Mouse (Mus musculus): ENCODE measurements around the gene Col6a1. TPM values are rescaled to one million over a fixed set of nuclear protein-coding genes. Genes with fewer than 3 reads are reported as not detected.

Gene Col6a1
- polyA plus RNA-seq, 1 experiment from 2014 or later, result 128 TPM

DNA sequence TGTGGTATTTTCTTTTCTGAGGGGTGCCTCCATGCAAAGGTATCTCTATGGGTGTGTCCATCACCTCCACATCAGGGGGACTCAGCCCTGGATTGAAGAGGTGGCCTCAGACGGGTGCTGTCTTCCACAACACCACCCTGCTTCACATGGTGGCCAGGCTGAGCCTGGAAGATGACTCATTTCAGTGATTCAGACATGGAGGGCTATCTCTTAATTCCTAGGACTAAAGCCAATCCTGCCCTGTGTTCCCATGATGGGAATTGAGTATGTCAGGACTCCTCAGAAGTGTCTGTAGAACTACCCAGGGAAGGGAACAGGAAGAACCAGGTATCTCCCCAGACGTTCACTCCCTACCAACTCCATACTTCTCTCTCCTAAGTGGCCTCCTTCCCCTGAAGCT, 32.5 kb downstream of the Col6a1 start:
- H3K27me3 ChIP-seq (ENCODE audit: insufficient read depth, low read length), result no peaks in the 10 kb centered on the region
- H3K4me3 ChIP-seq (ENCODE audit: low read length), result no peak overlapping the region
- H3K4me1 ChIP-seq (ENCODE audit: insufficient read depth, low read length), result no peaks in the 10 kb centered on the region
- no peak overlapping the region for H3K4me2 ChIP-seq (replicated peaks; ENCODE audit: low read depth, low read length)
- no peaks in the 10 kb centered on the region for H3K9me3 ChIP-seq (ENCODE audit: low read length)
- no peak overlapping the region for H3K27ac ChIP-seq (ENCODE audit: low read length)
- 83% methylated on average over 2 of the region's 2 CpGs for WGBS
- ATAC-seq (ENCODE audit: low FRiP score, low TSS enrichment), result no peak
- H3K36me3 ChIP-seq (ENCODE audit: insufficient read depth, low read length), result no peaks in the 10 kb centered on the region
- no peak overlapping the region for H3K9ac ChIP-seq (replicated peaks; ENCODE audit: low read length)

DNA sequence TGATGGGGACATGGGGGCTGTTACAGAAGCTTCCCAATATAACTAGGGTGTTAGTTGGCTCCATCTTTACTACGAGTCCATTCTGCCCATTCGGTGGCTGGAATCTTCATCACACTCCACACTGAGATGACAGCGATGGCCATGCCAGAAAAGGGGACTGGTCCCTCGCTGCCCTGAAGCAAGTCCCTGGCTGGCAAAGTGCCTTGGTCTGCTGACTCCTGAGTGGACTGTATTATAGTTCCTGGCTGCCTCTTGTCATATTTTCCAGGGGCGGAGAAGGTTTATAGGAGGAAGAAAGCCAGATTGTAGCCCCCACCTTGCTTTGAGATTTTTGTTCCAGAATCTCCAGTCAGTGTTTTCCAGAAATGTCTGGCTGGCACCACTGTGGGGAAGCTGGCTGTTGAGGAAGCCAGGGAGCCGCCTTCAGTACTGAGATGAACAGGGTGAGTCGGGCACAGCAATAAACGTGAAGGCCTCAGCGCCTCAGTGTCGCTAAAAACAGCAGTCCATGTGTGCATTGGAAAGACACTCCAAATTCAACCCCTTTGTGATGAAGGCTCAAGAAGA, 40.4 kb downstream of the Col6a1 start:
- H3K4me3 ChIP-seq (ENCODE audit: low read length), result no peak overlapping the region
- H3K27ac ChIP-seq (ENCODE audit: low read length), result no peak overlapping the region
- H3K27me3 ChIP-seq (ENCODE audit: insufficient read depth, low read length), result no peaks in the 10 kb centered on the region
- no peak overlapping the region for H3K9ac ChIP-seq (replicated peaks; ENCODE audit: low read length)
- H3K4me2 ChIP-seq (replicated peaks; ENCODE audit: low read depth, low read length), result no peak overlapping the region
- no peak for ATAC-seq (ENCODE audit: low FRiP score, low TSS enrichment)
- no peaks in the 10 kb centered on the region for H3K36me3 ChIP-seq (ENCODE audit: insufficient read depth, low read length)
- no peaks in the 10 kb centered on the region for H3K4me1 ChIP-seq (ENCODE audit: insufficient read depth, low read length)
- WGBS, result 91% methylated on average over 10 of the region's 10 CpGs
- no peaks in the 10 kb centered on the region for H3K9me3 ChIP-seq (ENCODE audit: low read length)

DNA sequence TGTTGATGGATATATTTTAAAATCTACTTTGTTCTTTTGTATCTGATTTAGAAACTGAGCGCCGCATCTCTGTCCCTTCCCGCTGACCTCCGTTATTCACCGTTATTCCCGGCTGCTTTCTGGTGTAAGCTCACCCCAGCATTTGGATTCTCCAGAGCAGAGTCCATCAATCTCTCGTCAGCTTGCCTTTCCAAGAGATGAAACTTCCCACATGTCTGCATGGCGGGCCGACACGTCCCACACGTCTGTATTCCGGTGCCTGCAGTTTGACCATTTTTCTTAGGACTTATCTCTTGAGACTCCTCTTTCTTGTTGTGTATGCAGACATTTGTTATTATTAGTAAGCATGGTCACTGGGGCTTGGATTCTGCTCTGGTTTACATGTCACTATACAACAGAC, 42.0 kb downstream of the Col6a1 start:
- no peak overlapping the region for H3K27ac ChIP-seq (ENCODE audit: low read length)
- no peaks in the 10 kb centered on the region for H3K36me3 ChIP-seq (ENCODE audit: insufficient read depth, low read length)
- ATAC-seq (ENCODE audit: low FRiP score, low TSS enrichment), result no peak
- no peak overlapping the region for H3K4me3 ChIP-seq (ENCODE audit: low read length)
- no peak overlapping the region for H3K9ac ChIP-seq (replicated peaks; ENCODE audit: low read length)
- H3K4me2 ChIP-seq (replicated peaks; ENCODE audit: low read depth, low read length), result no peak overlapping the region
- WGBS, result 31% methylated on average over 12 of the region's 12 CpGs
- H3K27me3 ChIP-seq (ENCODE audit: insufficient read depth, low read length), result no peaks in the 10 kb centered on the region
- no peaks in the 10 kb centered on the region for H3K4me1 ChIP-seq (ENCODE audit: insufficient read depth, low read length)
- no peaks in the 10 kb centered on the region for H3K9me3 ChIP-seq (ENCODE audit: low read length)

DNA sequence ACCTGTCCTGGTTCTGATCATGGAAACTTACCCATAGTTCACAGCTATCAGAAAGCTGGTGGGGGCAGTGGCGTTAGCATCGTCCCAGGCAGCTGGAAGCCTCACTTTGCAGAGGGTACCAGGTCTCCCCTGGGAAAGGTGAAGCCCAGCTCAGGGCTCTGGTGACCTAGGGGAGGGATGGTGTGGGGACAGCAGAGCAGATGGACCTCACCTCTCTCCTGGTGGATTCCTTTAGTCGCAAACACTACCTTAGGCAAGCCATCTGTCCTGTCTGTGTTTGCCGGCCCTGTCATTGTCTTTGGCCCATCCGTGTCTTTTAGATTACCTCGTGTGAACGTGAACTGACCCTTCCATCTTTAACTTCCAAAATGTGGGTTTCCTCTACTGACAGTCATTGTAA, 42.5 kb downstream of the Col6a1 start:
- no peak overlapping the region for H3K9ac ChIP-seq (replicated peaks; ENCODE audit: low read length)
- H3K9me3 ChIP-seq (ENCODE audit: low read length), result no peaks in the 10 kb centered on the region
- no peak overlapping the region for H3K4me3 ChIP-seq (ENCODE audit: low read length)
- H3K27ac ChIP-seq (ENCODE audit: low read length), result no peak overlapping the region
- H3K4me1 ChIP-seq (ENCODE audit: insufficient read depth, low read length), result no peaks in the 10 kb centered on the region
- no peaks in the 10 kb centered on the region for H3K27me3 ChIP-seq (ENCODE audit: insufficient read depth, low read length)
- no peak for ATAC-seq (ENCODE audit: low FRiP score, low TSS enrichment)
- WGBS, result 54% methylated on average over 7 of the region's 7 CpGs
- no peak overlapping the region for H3K4me2 ChIP-seq (replicated peaks; ENCODE audit: low read depth, low read length)
- no peaks in the 10 kb centered on the region for H3K36me3 ChIP-seq (ENCODE audit: insufficient read depth, low read length)

DNA sequence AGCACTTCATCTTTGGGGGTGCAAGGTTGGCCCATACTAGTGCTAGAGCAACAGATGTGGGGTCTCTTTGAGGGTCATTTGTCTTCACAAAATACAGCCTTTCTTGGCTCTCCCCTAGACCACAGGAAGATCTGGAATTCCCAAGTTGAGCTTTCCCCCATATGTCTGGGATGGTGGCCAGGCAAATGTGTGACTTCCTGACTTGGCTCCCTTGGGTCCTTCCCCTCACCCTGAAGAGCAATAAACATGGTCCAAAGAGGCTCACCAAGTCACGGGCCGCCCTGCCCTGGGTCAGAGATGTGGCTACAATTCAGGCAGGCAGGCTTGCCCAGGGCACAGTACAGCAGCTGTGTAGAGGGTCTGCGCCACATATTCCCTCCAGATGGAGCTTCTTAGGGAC, 44.1 kb downstream of the Col6a1 start:
- 63% methylated on average over 3 of the region's 3 CpGs for WGBS
- no peak overlapping the region for H3K9ac ChIP-seq (replicated peaks; ENCODE audit: low read length)
- no peak overlapping the region for H3K4me2 ChIP-seq (replicated peaks; ENCODE audit: low read depth, low read length)
- H3K4me3 ChIP-seq (ENCODE audit: low read length), result no peak overlapping the region
- no peaks in the 10 kb centered on the region for H3K9me3 ChIP-seq (ENCODE audit: low read length)
- no peaks in the 10 kb centered on the region for H3K27me3 ChIP-seq (ENCODE audit: insufficient read depth, low read length)
- H3K27ac ChIP-seq (ENCODE audit: low read length), result peak overlapping the region; percentile 60
- no peaks in the 10 kb centered on the region for H3K4me1 ChIP-seq (ENCODE audit: insufficient read depth, low read length)
- H3K36me3 ChIP-seq (ENCODE audit: insufficient read depth, low read length), result no peaks in the 10 kb centered on the region
- peak; percentile 82 for ATAC-seq (ENCODE audit: low FRiP score, low TSS enrichment)

DNA sequence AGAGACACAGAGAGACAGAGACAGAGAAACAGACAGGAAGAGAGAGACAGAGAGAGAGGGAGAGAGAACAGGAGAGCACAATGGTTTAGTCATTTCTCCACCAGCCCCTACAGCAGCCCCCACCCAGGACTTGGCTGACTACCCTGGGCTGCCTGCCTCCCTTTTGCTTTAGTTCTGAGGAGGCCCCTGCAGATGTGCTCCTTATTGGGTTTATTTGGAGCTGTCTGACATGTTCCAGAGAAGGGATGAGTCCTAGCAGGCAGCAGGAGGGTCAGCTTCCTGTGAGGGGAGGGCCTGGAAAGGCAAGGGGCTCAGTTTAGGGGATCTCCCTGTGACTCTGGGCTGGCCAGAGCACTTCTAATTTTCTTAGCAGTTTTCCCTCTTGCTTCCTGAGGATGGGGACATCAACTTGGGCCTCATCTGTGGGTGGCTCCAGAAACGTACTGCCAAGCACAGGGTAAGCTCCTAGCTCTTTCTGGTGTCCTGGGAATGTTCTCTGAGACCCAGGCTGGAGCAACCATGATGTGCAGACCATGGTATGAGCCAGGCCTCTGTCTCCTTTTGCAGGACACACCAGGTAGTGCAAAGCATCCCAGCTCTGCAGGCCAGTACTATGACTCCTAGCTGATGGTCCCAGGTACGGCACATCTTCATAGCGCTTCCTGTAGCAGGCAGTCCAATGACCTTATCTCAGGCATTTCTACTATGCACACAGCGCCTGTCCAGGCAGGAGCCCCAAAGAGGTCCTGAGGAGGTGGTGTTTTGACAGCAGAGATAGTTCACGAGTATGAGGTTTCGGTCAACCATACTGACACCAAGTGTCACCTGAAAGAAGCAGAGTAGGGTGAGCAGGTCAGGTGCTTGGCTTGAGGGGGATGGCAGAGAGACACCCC, 45.0 kb downstream of the Col6a1 start:
- Histone ChIP-seq H3K9me3 (ENCODE audit: low read length) (no peaks in the 10 kb centered on the region), H3K9ac (replicated peaks; ENCODE audit: low read length) (no peak overlapping the region), H3K4me2 (replicated peaks; ENCODE audit: low read depth, low read length) (no peak overlapping the region), H3K36me3 (ENCODE audit: insufficient read depth, low read length) (no peaks in the 10 kb centered on the region), H3K4me3 (ENCODE audit: low read length) (no peak overlapping the region), H3K4me1 (ENCODE audit: insufficient read depth, low read length) (no peaks in the 10 kb centered on the region), H3K27ac (ENCODE audit: low read length) (peak overlapping the region; percentile 60), H3K27me3 (ENCODE audit: insufficient read depth, low read length) (no peaks in the 10 kb centered on the region)
- no peak for ATAC-seq (ENCODE audit: low FRiP score, low TSS enrichment)
- WGBS, result 81% methylated on average over 6 of the region's 6 CpGs

DNA sequence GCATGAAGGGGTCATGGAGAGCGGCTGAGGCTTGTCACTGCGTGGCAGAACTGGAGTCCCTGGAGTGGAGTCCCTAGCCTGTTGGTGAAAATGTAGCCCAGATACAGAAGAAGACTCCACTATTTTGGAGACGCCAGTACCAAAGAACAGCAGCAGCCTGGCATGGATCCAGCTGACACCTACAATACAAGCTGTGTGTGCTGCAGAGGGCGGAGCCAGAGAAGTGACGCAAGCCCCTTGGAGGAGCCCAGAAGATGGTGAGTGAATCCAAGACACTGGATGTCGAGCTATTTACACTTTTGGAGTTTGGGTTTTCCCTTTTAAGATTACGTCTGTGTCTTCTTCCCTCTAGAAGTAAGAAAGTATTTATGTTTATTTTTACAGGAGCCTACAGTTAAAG, 47.8 kb downstream of the Col6a1 start:
- WGBS, result 66% methylated on average over 7 of the region's 7 CpGs
- Histone ChIP-seq H3K9me3 (ENCODE audit: low read length) (no peaks in the 10 kb centered on the region), H3K27me3 (ENCODE audit: insufficient read depth, low read length) (no peaks in the 10 kb centered on the region), H3K4me2 (replicated peaks; ENCODE audit: low read depth, low read length) (no peak overlapping the region), H3K27ac (ENCODE audit: low read length) (no peak overlapping the region), H3K4me1 (ENCODE audit: insufficient read depth, low read length) (no peaks in the 10 kb centered on the region), H3K4me3 (ENCODE audit: low read length) (no peak overlapping the region), H3K9ac (replicated peaks; ENCODE audit: low read length) (no peak overlapping the region), H3K36me3 (ENCODE audit: insufficient read depth, low read length) (no peaks in the 10 kb centered on the region)
- no peak for ATAC-seq (ENCODE audit: low FRiP score, low TSS enrichment)

DNA sequence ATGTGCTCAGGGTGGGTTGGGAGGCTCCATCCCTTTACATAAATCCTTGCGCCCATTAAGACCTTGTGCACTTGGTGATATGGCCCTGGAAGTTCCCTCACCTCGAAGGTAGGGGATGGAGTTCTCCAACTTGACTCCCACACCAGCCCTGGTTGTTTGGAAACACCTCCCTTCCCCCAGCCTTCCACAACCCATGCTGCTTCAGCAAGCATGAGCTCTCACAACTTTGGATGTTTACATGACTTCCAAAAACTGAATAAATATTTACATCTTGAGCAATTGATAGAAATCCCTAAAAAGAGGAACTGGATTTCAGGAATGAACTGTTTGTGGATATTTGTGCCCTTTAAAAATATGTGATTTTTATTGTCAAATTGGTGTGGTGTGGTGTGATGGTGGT, 50.7 kb downstream of the Col6a1 start:
- Histone ChIP-seq H3K4me2 (replicated peaks; ENCODE audit: low read depth, low read length) (no peak overlapping the region), H3K27me3 (ENCODE audit: insufficient read depth, low read length) (no peaks in the 10 kb centered on the region), H3K4me1 (ENCODE audit: insufficient read depth, low read length) (no peaks in the 10 kb centered on the region), H3K9ac (replicated peaks; ENCODE audit: low read length) (no peak overlapping the region), H3K27ac (ENCODE audit: low read length) (no peak overlapping the region), H3K36me3 (ENCODE audit: insufficient read depth, low read length) (no peaks in the 10 kb centered on the region), H3K9me3 (ENCODE audit: low read length) (no peaks in the 10 kb centered on the region), H3K4me3 (ENCODE audit: low read length) (no peak overlapping the region)
- WGBS, result 72% methylated on average over 2 of the region's 2 CpGs
- ATAC-seq (ENCODE audit: low FRiP score, low TSS enrichment), result no peak

DNA sequence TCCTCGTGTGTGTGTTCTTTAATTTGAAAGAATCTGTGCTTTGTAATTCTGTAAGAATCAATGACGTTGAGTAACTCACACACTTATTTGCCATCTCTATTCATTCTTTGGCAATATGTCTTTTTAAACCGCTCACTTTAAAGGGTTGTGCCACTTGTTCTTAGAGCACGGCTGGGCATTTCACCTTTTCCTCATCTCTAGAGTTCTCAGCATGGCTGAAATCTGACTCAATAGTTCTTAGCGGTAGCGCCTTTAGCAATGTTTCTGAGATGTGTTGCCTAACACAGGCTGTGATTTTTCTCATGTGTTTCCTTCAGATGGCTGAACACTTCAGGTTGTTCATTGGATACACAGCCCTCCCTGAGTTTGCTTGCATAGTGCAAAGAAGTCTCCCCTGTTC, 51.4 kb downstream of the Col6a1 start:
- no peak overlapping the region for H3K4me3 ChIP-seq (ENCODE audit: low read length)
- H3K27ac ChIP-seq (ENCODE audit: low read length), result no peak overlapping the region
- no peak for ATAC-seq (ENCODE audit: low FRiP score, low TSS enrichment)
- no peak overlapping the region for H3K9ac ChIP-seq (replicated peaks; ENCODE audit: low read length)
- no peak overlapping the region for H3K4me2 ChIP-seq (replicated peaks; ENCODE audit: low read depth, low read length)
- no peaks in the 10 kb centered on the region for H3K9me3 ChIP-seq (ENCODE audit: low read length)
- H3K36me3 ChIP-seq (ENCODE audit: insufficient read depth, low read length), result no peaks in the 10 kb centered on the region
- H3K4me1 ChIP-seq (ENCODE audit: insufficient read depth, low read length), result no peaks in the 10 kb centered on the region
- 88% methylated on average over 6 of the region's 6 CpGs for WGBS
- H3K27me3 ChIP-seq (ENCODE audit: insufficient read depth, low read length), result no peaks in the 10 kb centered on the region

DNA sequence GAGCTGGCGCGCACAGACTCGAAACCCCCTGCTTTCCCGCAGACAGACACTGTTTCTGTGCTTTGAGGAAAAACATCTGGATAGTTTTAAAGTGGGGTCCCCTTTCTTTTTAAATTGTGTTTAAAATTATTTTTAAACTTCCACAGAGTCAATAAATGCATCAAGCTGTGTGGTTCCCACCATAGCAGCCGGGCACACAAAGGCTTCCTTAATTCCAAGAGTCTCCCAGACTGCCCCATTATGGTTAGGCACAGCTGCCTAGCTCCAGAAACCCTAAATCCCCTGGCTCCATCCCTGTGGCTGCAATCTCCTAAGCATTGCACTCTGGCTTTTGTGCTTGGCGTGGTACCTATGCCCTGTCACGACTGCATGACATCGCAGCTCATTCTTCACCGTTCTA, 54.0 kb downstream of the Col6a1 start:
- no peak for ATAC-seq (ENCODE audit: low FRiP score, low TSS enrichment)
- H3K27ac ChIP-seq (ENCODE audit: low read length), result no peak overlapping the region
- 86% methylated on average over 9 of the region's 9 CpGs for WGBS

More for the DNA sequence above, 54.0 kb downstream of the Col6a1 start:
- Histone ChIP-seq H3K4me1 (ENCODE audit: insufficient read depth, low read length) (no peaks in the 10 kb centered on the region), H3K4me2 (replicated peaks; ENCODE audit: low read depth, low read length) (no peak overlapping the region), H3K36me3 (ENCODE audit: insufficient read depth, low read length) (no peaks in the 10 kb centered on the region), H3K4me3 (ENCODE audit: low read length) (no peak overlapping the region), H3K9me3 (ENCODE audit: low read length) (no peaks in the 10 kb centered on the region; the same call in 1 of the 2 replicates), H3K9ac (replicated peaks; ENCODE audit: low read length) (no peak overlapping the region), H3K27me3 (ENCODE audit: insufficient read depth, low read length) (no peaks in the 10 kb centered on the region)

All from kidney, embryonic 16.5 days (tissue).